Mouse (Mus musculus) adrenal gland (tissue): Measurements from ENCODE around the gene Cgnl1.

Experiments
- intact Hi-C: fragments of 180-260 bp; cut with DNase I; formaldehyde crosslinking; loops from one replicate; pipeline ENCODE4 v1.15.1; 2025

Cgnl1 gene

DNA sequence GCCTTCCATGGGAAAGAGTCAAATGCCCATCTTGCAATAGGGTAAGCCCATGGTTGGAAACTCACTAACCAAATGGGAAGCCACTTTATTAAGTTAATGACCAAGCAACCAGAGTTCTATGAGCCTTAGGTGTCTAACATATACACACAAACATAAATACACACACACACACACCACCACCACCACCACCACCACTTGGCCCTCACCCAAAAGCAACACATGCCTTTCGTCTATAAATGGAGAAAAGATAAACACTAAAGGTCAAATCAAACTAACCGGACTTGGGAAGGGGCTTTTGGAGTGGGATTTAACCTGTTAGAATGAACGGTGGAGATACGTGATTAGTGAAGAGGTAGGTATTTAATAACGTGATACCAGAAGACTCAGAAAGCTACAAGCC is 180.3 kb downstream of the Cgnl1 start:
- intact Hi-C loops: no loop called here

DNA sequence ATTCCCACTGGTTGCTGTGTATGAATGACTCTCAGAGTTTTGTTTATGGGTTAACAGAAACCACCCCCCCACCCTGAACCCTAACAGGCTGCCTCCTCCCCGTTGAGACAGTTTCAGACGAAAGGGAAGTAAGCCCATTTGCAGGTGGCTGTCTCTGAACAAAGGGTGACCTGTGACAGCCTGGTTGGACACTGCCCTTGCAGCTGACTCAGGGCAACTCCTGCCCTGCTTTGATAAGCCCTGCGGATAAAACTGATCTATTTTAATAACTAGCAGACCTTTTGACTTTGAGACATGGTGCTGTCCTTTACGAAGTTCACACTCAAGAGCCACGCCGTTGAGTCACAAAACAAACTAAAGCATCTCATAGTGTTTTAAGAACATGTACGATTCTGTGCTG is 181.6 kb downstream of the Cgnl1 start:
- intact Hi-C loops: loop anchor here (5.0 kb wide), 1 partner anchor 37 kb away; no protein-coding TSS in a partner anchor

DNA sequence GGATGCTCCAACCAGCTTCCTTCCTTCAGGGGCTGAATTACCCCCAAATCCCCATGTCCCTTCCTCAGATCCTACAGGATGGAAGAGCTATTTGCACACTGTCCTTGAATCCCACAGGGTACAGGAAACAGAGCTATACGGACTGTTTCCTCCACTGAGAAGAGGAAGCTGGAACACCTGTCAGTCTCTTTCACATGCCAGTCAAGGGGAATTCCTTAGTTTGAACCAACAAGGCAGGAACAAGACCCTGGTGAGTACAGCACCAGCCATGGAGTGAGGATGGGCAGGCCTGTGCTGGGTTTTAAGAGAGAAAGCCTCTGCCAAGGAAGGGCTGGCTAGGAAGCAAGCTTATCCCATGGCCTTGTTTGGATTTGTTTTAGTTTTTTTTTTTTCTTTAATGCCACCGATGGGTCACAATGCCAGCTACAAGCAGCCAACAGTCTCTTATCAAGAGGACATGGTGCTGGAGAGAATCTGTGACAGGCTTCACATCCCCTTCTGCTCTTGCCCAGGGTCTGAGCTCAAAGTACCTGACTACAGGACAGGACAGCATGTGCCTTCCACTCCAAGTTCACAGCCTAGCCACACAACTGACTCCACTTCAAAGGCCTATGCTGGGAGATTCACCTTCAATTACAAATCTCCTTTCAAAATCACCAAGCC is 182.3 kb downstream of the Cgnl1 start:
- intact Hi-C loops: loop anchor here (5.0 kb wide), 1 partner anchor 37 kb away; no protein-coding TSS in a partner anchor

DNA sequence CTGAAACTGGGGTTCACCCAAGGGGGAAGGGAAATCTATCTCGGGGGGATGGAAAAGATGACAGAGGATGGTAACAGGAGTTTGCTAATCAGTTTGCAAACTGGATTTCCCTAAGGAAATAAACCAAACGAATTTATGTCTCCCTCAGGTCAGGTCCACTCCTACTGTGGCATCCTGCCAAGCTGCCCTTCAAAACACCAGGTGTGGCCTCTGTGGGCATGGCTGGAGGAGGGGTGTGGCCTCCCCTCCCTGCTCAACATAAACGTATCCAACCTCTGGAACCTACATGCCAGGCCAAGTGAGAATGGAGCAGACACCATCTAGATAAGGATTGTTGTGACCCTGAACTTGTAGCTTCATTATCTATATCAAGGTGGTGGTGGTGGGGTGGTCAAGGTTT is 185.0 kb downstream of the Cgnl1 start:
- intact Hi-C loops: loop anchor here (5.0 kb wide), 1 partner anchor 34 kb away; no protein-coding TSS in a partner anchor

DNA sequence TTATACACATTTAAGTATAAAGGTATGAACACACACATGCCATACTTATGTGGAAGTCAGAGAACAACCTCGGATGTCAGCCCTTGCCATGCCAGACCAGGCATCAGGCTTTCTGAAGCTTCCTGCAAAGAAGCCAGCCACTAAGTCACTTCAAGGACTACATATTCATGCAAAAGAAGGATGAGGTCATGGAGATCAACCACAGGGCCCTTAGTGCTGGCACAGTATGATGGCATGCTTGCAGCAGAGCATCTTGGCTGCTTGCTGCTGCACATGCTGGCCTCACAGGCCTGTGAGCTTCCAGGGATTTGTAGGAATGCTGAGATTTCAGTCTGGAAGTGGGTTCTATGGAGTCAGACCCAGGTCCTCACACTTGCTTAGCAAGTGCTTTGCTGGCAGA is 188.6 kb downstream of the Cgnl1 start:
- intact Hi-C loops: no loop called here

DNA sequence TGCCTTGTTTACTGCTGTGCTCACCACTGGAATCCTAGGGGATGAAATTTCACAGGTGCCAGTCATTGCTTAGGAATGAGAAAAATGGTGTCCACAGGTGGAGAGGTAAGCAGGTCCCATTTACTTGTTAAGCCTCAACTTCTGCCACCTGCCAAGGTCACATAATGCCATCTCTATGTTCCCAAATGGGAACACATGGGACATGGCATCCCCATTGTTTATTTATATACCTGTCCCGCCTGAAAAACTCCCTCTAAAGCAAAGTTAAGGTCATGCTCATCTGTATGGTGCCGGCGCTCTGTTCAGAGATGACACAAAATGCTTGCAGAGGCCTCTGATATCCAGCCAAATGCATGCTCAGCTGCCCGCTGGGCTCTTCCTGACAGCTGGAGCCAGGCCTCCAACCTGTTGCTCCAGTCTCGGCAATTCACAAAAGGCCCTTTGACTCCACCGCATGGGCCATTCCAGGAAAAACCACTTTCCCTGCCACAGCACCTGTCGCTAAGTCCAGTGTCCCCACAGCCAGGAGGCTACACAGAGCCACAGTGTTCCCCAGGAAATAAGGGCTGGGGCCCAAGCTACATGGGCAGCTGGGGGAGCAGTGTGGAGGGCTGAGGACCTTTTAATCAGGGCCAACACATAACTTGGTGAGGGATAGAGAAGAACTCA is 192.4 kb downstream of the Cgnl1 start:
- intact Hi-C loops: no loop called here
